In genomic region chr19:57193382-57193781, GRCm38 (mm10) we compare ENCODE assay signal across 9 mouse cellular contexts.
"Had no signal": no experiment of that assay in that cellular context is flagged by ENCODE, and none has a peak within 500 bp of the region (broad histone marks: within the 10 kb centered on the region; RNA-seq: fewer than 3 reads in every experiment).

No protein-coding gene starts in this region.

- DNase-seq: liver; right cerebral cortex, postnatal 14 days; thymus, adult 18-20 months; thymus, postnatal 25 days had no signal

- H3K9ac ChIP-seq: limb, embryonic 12.5 days; liver, embryonic 14.5 days; midbrain, embryonic 12.5 days; neural tube, embryonic 13.5 days had no signal

- H3K4me3 ChIP-seq: limb, embryonic 12.5 days; midbrain, embryonic 12.5 days; neural tube, embryonic 13.5 days had no signal

- H3K4me2 ChIP-seq: limb, embryonic 12.5 days; midbrain, embryonic 12.5 days had no signal

- H3K36me3 ChIP-seq: limb, embryonic 12.5 days; midbrain, embryonic 12.5 days; neural tube, embryonic 13.5 days had no signal

- ATAC-seq: midbrain, embryonic 16.5 days had no signal

- H3K9me3 ChIP-seq: limb, embryonic 12.5 days; midbrain, embryonic 12.5 days; neural tube, embryonic 13.5 days had no signal

- H3K27ac ChIP-seq: limb, embryonic 12.5 days; liver, embryonic 14.5 days; midbrain, embryonic 12.5 days; neural tube, embryonic 13.5 days had no signal
